ENCODE assay signal across 10 mouse cellular contexts in the genomic region with DNA sequence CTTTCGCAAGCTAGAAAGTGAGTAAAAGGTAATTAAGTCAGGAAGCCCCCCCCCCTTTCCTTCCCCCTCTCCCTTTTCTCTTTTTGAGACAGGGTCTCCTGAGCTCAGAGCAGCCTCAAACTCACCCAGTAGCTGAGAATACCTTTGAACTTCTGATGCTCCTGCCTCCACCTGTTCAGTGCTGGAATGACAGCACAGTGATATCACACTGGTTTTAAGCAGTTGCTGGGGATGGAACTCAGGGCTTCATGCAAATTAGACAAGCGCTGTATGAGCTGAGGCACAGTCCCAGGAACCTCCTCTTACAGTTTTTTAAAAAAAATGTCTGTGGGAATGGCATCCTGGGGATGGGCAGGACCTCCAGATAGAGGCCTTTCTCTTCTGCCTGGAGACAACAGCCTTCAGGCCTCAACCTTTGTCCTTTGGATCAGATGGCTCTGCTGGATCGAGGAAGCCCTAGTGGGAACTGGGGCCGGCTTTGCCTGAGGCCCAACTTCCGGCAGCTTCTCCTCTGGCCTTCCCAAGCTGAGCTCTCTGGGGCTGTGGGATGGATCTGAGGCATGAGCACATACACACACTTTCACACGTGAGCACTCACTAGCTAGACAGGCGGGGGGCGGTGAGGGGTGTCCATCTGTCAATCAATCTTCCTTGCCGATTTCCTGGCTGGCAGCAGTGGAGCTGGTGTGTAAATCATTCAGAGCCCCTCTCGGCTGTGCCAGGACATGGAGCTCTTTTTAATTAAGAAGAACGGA. TPM values are rescaled to one million over a fixed set of nuclear protein-coding genes. Genes with fewer than 3 reads are reported as not detected.
DNase-seq lines count a peak whose midpoint lies in the region; ATAC-seq and TF ChIP-seq lines count a peak whose summit lies in the region.
"Had no signal": no experiment of that assay in that cellular context is flagged by ENCODE, and none has a peak within 500 bp of the region (broad histone marks: within the 10 kb centered on the region; RNA-seq: fewer than 3 reads in every experiment).

No protein-coding gene starts in this region.

- H3K9ac ChIP-seq in forebrain, embryonic 15.5 days (replicated peaks), result no peak overlapping the region
- no peak overlapping the region for H3K9ac ChIP-seq in midbrain, embryonic 15.5 days

- no peaks in the 10 kb centered on the region for H3K9me3 ChIP-seq in forebrain, embryonic 15.5 days
- H3K9me3 ChIP-seq in midbrain, embryonic 15.5 days, result no peaks in the 10 kb centered on the region
- H3K9me3 ChIP-seq: megakaryocyte, embryonic 14.5 days had no signal

- 22% methylated on average over 11 of the region's 11 CpGs for WGBS in forebrain, embryonic 15.5 days
- 31% methylated on average over 11 of the region's 11 CpGs for WGBS in midbrain, embryonic 15.5 days

- CTCF ChIA-PET in Patski (lab: Charles Lee), result interaction anchor here (1.1 to 3.4 kb wide), 14 partner anchors 9 to 135 kb away, joined by 4 to 35 read pairs (median 6); no protein-coding TSS in a partner anchor

- no peak overlapping the region for H3K4me2 ChIP-seq in forebrain, embryonic 15.5 days (replicated peaks)
- no peak overlapping the region for H3K4me2 ChIP-seq in midbrain, embryonic 15.5 days

- in situ Hi-C loops in Patski (cut with MboI; ENCODE audit: low pct_unique_long_range_greater_than_20kb), result loop anchor here (25.0 kb wide), 1 partner anchor 554 kb away; a partner anchor contains a TSS

- H3K4me3 ChIP-seq in forebrain, embryonic 15.5 days, result no peak overlapping the region
- H3K4me3 ChIP-seq in midbrain, embryonic 15.5 days, result no peak overlapping the region

- H3K36me3 ChIP-seq in forebrain, embryonic 15.5 days, result no peaks in the 10 kb centered on the region
- no peaks in the 10 kb centered on the region for H3K36me3 ChIP-seq in midbrain, embryonic 15.5 days (replicated peaks)

- peak; percentile 18 for ATAC-seq in Patski
- peak; percentile 49 for ATAC-seq in forebrain, embryonic 15.5 days (replicated peaks)
- peak; percentile 31; the same call in 1 of the 2 replicates for ATAC-seq in midbrain, embryonic 15.5 days (replicated peaks)
- no peak for ATAC-seq in monocyte, adult 5-6 weeks (replicated peaks; ENCODE audit: insufficient number of reproducible peaks, low FRiP score, low TSS enrichment, poor library complexity, severe bottlenecking)
- ATAC-seq: activated CD4-positive, CD25-positive, alpha-beta regulatory T cell, adult 4 months had no signal

- H3K27ac ChIP-seq in forebrain, embryonic 15.5 days (replicated peaks), result peak overlapping the region; percentile 75
- peak overlapping the region; percentile 60 for H3K27ac ChIP-seq in midbrain, embryonic 15.5 days

- peak; percentile 48 for DNase-seq in kidney, postnatal 10 days
- DNase-seq in kidney, adult 8-10 months, result no peak
- no peak for DNase-seq in Patski (ENCODE audit: low read depth, low spot score)
- no peak for DNase-seq in cerebellum, postnatal 36 days
- DNase-seq in right cerebral cortex, postnatal 10 days (ENCODE audit: low spot score in 2 of 2), result no peak

- H3K4me1 ChIP-seq in forebrain, embryonic 15.5 days, result peaks cover 64% of the 10 kb centered on the region
- peaks cover 63% of the 10 kb centered on the region for H3K4me1 ChIP-seq in midbrain, embryonic 15.5 days

- no peak for TF ChIP-seq CTCF in Patski (IDR thresholded peaks at IDR 0.05)

- POLR2A ChIA-PET in Patski (lab: Charles Lee), result interaction anchor here (0.8 to 2.8 kb wide), 13 partner anchors 9 to 99 kb away, joined by 3 to 18 read pairs (median 5); a partner anchor contains a TSS

- no peaks in the 10 kb centered on the region for H3K27me3 ChIP-seq in Patski
- no peaks in the 10 kb centered on the region for H3K27me3 ChIP-seq in forebrain, embryonic 15.5 days
- H3K27me3 ChIP-seq in midbrain, embryonic 15.5 days (replicated peaks), result 0 out of 2 replicates have a peak, but pooled peaks cover 2% of the 10 kb centered on the region

RNA-seq across cellular contexts. Expression of a gene that starts 7.3 kb away (rescaled TPM):
- polyA plus RNA-seq in Patski (2021), result 141 TPM
- polyA plus RNA-seq in forebrain, embryonic 15.5 days (2015; fragmentation: Nextera tagmentation; extraction: Ambion mirVana), result 2.4 and 3.1 TPM in 2 replicates
- 10.7 and 11.5 TPM in 2 replicates for polyA plus RNA-seq in midbrain, embryonic 15.5 days (2015; fragmentation: Nextera tagmentation; extraction: Ambion mirVana)
- not detected in 3 replicates for total RNA-seq in monocyte, adult 5-6 weeks (2017)
- polyA plus RNA-seq: activated CD4-positive, CD25-positive, alpha-beta regulatory T cell, adult 4 months had no signal

RNA-seq across cellular contexts. Expression of a gene that starts 24.8 kb away (rescaled TPM):
- 110 TPM for polyA plus RNA-seq in Patski (2021)
- polyA plus RNA-seq in forebrain, embryonic 15.5 days (2015; fragmentation: Nextera tagmentation; extraction: Ambion mirVana), result 15.9 and 16.5 TPM in 2 replicates
- polyA plus RNA-seq in midbrain, embryonic 15.5 days (2015; fragmentation: Nextera tagmentation; extraction: Ambion mirVana), result 26.1 and 27.9 TPM in 2 replicates
- 59.8 to 114 TPM (median 79.4 TPM) in 3 replicates for total RNA-seq in monocyte, adult 5-6 weeks (2017)

Comparison
In these comparisons a context has a peak if more than half of its experiments do, and no peak if none do; other contexts are left out.
1. RNA of a gene that starts 7.3 kb away (polyA plus RNA-seq): 141 TPM in Patski (single experiment); 10.7 to 11.5 TPM in midbrain, embryonic 15.5 days and 2.4 to 3.1 TPM in forebrain, embryonic 15.5 days; every median in the first group is over 10 times any median in the second.